Mouse (Mus musculus) induced T-regulatory cell, adult 2 months (primary cell): ENCODE data around the gene F930015N05Rik.

Experiments used
- DNase-seq: peaks from one replicate; pipeline ENCODE4 v3.0.0-alpha.2; 2012; ENCODE audit warnings: low read depth

F930015N05Rik gene

GRCm38 (mm10) chr11:64436412-64436727, at the start of gene F930015N05Rik:
Gene F930015N05Rik, minus strand, starts transcription at chr11:64436653.
- no peak for DNase-seq

GRCm38 (mm10) chr11:64481445-64481844, 45.0 kb upstream of the F930015N05Rik start:
- no peak for DNase-seq

GRCm38 (mm10) chr11:64473679-64474078, 37.2 kb upstream of the F930015N05Rik start:
- DNase-seq = no peak

- DNase-seq = no peak
Measured at GRCm38 (mm10) chr11:64470689-64471088, 34.2 kb upstream of the F930015N05Rik start.

- no peak for DNase-seq
Measured at GRCm38 (mm10) chr11:64468737-64469136, 32.3 kb upstream of the F930015N05Rik start.

GRCm38 (mm10) chr11:64461746-64462145, 25.3 kb upstream of the F930015N05Rik start:
- DNase-seq = no peak

GRCm38 (mm10) chr11:64448586-64449315, 12.3 kb upstream of the F930015N05Rik start:
- DNase-seq = no peak

GRCm38 (mm10) chr11:64445227-64445626, 8.8 kb upstream of the F930015N05Rik start:
- DNase-seq = no peak

- DNase-seq = no peak
Measured at GRCm38 (mm10) chr11:64442701-64443100, 6.2 kb upstream of the F930015N05Rik start.

- DNase-seq = peak; percentile 53
Measured at GRCm38 (mm10) chr11:64442119-64442518, 5.7 kb upstream of the F930015N05Rik start.

- no peak for DNase-seq
Measured at GRCm38 (mm10) chr11:64438909-64439308, 2.5 kb upstream of the F930015N05Rik start.

- DNase-seq = no peak
Measured at GRCm38 (mm10) chr11:64437721-64438120, 1.3 kb upstream of the F930015N05Rik start.

- DNase-seq = no peak
Measured at GRCm38 (mm10) chr11:64436791-64437298, 392 bp upstream of the F930015N05Rik start.

- no peak for DNase-seq
Measured at GRCm38 (mm10) chr11:64435546-64436411, 674 bp downstream of the F930015N05Rik start.

GRCm38 (mm10) chr11:64434611-64435545, 1.6 kb downstream of the F930015N05Rik start, which contains the start of gene Hs3st3a1:
Gene Hs3st3a1, plus strand, starts transcription at chr11:64435332.
- DNase-seq = peak; percentile 3

- DNase-seq = no peak
Measured at GRCm38 (mm10) chr11:64418969-64419368, 17.5 kb downstream of the F930015N05Rik start.

- DNase-seq = no peak
Measured at GRCm38 (mm10) chr11:64400534-64401093, 35.8 kb downstream of the F930015N05Rik start.

- no peak for DNase-seq
Measured at GRCm38 (mm10) chr11:64397612-64398011, 38.8 kb downstream of the F930015N05Rik start.

- DNase-seq = no peak
Measured at GRCm38 (mm10) chr11:64396949-64397348, 39.5 kb downstream of the F930015N05Rik start.

GRCm38 (mm10) chr11:64396331-64396881, 40.0 kb downstream of the F930015N05Rik start:
- DNase-seq = peak; percentile 4

GRCm38 (mm10) chr11:64386333-64386732, 50.1 kb downstream of the F930015N05Rik start:
- no peak for DNase-seq
